Mouse (Mus musculus) forebrain, embryonic 14.5 days (tissue): ENCODE results near the gene Zc3hav1. TPM values are rescaled to one million over a fixed set of nuclear protein-coding genes. Genes with fewer than 3 reads are reported as not detected.
"Not testable (repeated sequence)": the region's sequence is repeated elsewhere in the genome, so short reads cannot be mapped to it uniquely, and the experiment has no call there.

Experiments used
- ATAC-seq: fragments of 200-750 bp; cut with Nextera tagmentation; 2 replicates; pipeline ENCODE4 v1.8.0; 2017; ENCODE audit warnings: mild to moderate bottlenecking, moderate library complexity
- DNase-seq: peaks from one replicate; pipeline ENCODE4 v3.0.0-alpha.2; 2015; ENCODE audit warnings: low spot score
- H3K27ac ChIP-seq: fragments of 300-500 bp; sonication (generic); 2 replicates; pipeline ENCODE4 v1.5.1; 2014; ENCODE audit warnings: low read depth, mild to moderate bottlenecking, control low read depth, low read length, moderate library complexity
- H3K27me3 ChIP-seq: fragments of 300-500 bp; sonication (generic); replicated peaks from 2 replicates; pipeline ENCODE4 v1.6.1; 2014; ENCODE audit warnings: low read length, control low read depth, mixed read lengths; ENCODE audit not compliant: control insufficient read depth, insufficient read depth
- H3K36me3 ChIP-seq: fragments of 300-500 bp; sonication (generic); 2 replicates; pipeline ENCODE4 v1.6.1; 2014; ENCODE audit warnings: low read length, control low read depth; ENCODE audit not compliant: control insufficient read depth, insufficient read depth
- H3K4me1 ChIP-seq: fragments of 300-500 bp; sonication (generic); 2 replicates; pipeline ENCODE4 v1.6.1; 2014; ENCODE audit warnings: antibody characterized with exemption, low read length, control low read depth; ENCODE audit not compliant: control insufficient read depth, insufficient read depth
- H3K4me2 ChIP-seq: fragments of 300-500 bp; sonication (generic); 2 replicates; pipeline ENCODE4 v1.6.1; 2014; ENCODE audit warnings: mild to moderate bottlenecking, control low read depth, low read length
- H3K4me3 ChIP-seq: fragments of 300-500 bp; sonication (generic); 2 replicates; pipeline ENCODE4 v1.5.1; 2014; ENCODE audit warnings: low read depth, low read length, control low read depth
- H3K9ac ChIP-seq: fragments of 300-500 bp; sonication (generic); 2 replicates; pipeline ENCODE4 v1.6.1; 2014; ENCODE audit warnings: mild to moderate bottlenecking, low read length, control low read depth, moderate library complexity
- H3K9me3 ChIP-seq: fragments of 300-500 bp; sonication (generic); replicated peaks from 2 replicates; pipeline ENCODE4 v1.6.1; 2016; ENCODE audit warnings: low read length, control low read depth, mixed read lengths; ENCODE audit not compliant: control insufficient read depth
- WGBS: fragments of 180-500 bp; shearing (Covaris S2); extraction: QIAGEN DNeasy Blood & Tissue Kit; methylation state at CpG from one replicate; pipeline ENCODE4 v1.1.7; 2014; 5-methylcytosine and 5-hydroxymethylcytosine counted together
- polyA plus RNA-seq: library from polyadenylated mRNA; unstranded; fragments of >200 nt; fragmentation: Nextera tagmentation; extraction: Ambion mirVana; gene quantifications from 2 replicates; pipeline ENCODE4 v1.2.1, GENCODE M21; 2014

The Zc3hav1 gene
- polyA plus RNA-seq, 1 experiment from 2014 or later, result 0.71 TPM

DNA sequence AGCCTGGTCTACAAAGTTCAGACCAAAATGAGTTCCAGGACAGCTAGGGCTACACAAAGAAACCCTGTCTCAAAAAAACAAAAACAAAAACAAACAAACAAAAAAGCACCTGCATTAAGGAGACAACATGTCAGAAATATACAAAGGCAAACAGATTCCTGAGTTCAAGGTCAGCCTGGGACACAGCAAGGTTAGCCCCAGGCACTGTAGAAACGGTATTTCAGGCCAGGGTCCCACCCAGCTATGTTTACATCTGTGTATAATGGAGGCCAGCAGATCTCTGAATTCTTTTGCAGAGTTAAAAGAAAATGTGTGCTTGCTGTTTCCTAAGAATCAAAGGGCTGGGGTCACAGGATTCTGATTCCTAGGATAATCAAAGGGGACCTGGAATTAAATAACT lies 7.5 kb upstream of the Zc3hav1 start:
- ATAC-seq, result no peak
- no peaks in the 10 kb centered on the region for H3K4me1 ChIP-seq
- H3K36me3 ChIP-seq, result no peaks in the 10 kb centered on the region
- no peak overlapping the region for H3K4me2 ChIP-seq
- DNase-seq, result no peak
- WGBS, result 57% methylated on average over 1 of the region's 1 CpGs
- peaks cover 5% of the 10 kb centered on the region for H3K27me3 ChIP-seq
- no peaks in the 10 kb centered on the region for H3K9me3 ChIP-seq
- H3K9ac ChIP-seq, result no peak overlapping the region
- no peak overlapping the region for H3K4me3 ChIP-seq
- H3K27ac ChIP-seq, result no peak overlapping the region

GRCm38 (mm10) chr6:38361065-38361464 lies 6.7 kb upstream of the Zc3hav1 start:
- H3K4me3 ChIP-seq, result no peak overlapping the region
- 94% methylated on average over 4 of the region's 4 CpGs for WGBS
- no peaks in the 10 kb centered on the region for H3K4me1 ChIP-seq
- H3K27me3 ChIP-seq, result peaks cover 11% of the 10 kb centered on the region
- no peak overlapping the region for H3K27ac ChIP-seq
- no peaks in the 10 kb centered on the region for H3K36me3 ChIP-seq
- no peaks in the 10 kb centered on the region for H3K9me3 ChIP-seq
- ATAC-seq (no peak), DNase-seq (no peak)
- H3K4me2 ChIP-seq, result no peak overlapping the region
- H3K9ac ChIP-seq, result no peak overlapping the region

GRCm38 (mm10) chr6:38359736-38360499 lies 5.5 kb upstream of the Zc3hav1 start:
- H3K9me3 ChIP-seq, result no peaks in the 10 kb centered on the region
- WGBS, result 92% methylated on average over 12 of the region's 12 CpGs

GRCm38 (mm10) chr6:38359044-38359735 lies 4.8 kb upstream of the Zc3hav1 start:
- H3K27me3 ChIP-seq, result peaks cover 29% of the 10 kb centered on the region
- not testable (repeated sequence) for H3K4me1 ChIP-seq, H3K4me2 ChIP-seq, H3K4me3 ChIP-seq, H3K36me3 ChIP-seq, H3K9me3 ChIP-seq, DNase-seq, H3K9ac ChIP-seq, ATAC-seq, H3K27ac ChIP-seq
- WGBS, result 91% methylated on average over 10 of the region's 11 CpGs

More at GRCm38 (mm10) chr6:38359736-38360499, 5.5 kb upstream of the Zc3hav1 start:
- Histone ChIP-seq H3K27ac (no peak overlapping the region), H3K9ac (no peak overlapping the region), H3K4me3 (no peak overlapping the region), H3K4me2 (no peak overlapping the region), H3K4me1 (no peaks in the 10 kb centered on the region), H3K36me3 (no peaks in the 10 kb centered on the region), H3K27me3 (peaks cover 23% of the 10 kb centered on the region)
- no peak for ATAC-seq
- no peak for DNase-seq

GRCm38 (mm10) chr6:38358253-38359027 lies 4.0 kb upstream of the Zc3hav1 start:
- Histone ChIP-seq H3K27me3 (peaks cover 37% of the 10 kb centered on the region), H3K9me3 (no peaks in the 10 kb centered on the region), H3K27ac (no peak overlapping the region), H3K9ac (no peak overlapping the region), H3K4me2 (no peak overlapping the region), H3K4me1 (peaks cover 4% of the 10 kb centered on the region; the same call in 1 of the 2 replicates), H3K4me3 (no peak overlapping the region), H3K36me3 (no peaks in the 10 kb centered on the region)
- WGBS, result 71% methylated on average over 8 of the region's 8 CpGs
- no peak for DNase-seq
- ATAC-seq, result no peak

DNA sequence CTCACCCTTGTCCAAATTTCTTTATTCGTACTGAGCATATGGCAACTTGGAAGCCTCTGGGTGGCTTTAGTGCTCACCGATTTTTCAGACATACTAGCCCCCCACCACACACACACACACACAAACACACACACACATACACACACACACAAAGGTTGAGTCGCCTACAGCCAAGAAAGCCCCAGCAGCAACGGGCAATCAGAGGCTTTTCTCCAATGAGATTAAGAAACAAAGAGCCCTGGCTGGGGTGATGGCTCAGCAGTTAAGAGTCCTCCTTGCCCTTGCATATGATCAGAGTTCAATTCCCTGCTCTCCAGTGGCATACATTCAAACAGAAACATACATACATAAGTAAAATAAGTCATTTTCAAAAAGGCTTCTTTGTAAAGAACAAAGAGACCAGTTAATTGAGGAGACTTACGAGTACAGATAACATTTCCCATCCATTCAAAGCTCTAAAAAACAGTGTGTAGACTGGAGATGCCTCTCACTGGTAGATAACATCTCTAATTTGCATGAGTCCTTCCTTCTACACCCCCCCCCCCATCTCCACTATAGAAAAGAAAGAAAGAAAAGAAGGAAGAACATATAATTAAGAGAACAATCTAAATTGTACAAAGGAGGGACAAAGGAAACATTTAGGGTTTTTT lies 3.3 kb upstream of the Zc3hav1 start:
- ATAC-seq, result no peak
- H3K27me3 ChIP-seq, result peaks cover 43% of the 10 kb centered on the region

DNA sequence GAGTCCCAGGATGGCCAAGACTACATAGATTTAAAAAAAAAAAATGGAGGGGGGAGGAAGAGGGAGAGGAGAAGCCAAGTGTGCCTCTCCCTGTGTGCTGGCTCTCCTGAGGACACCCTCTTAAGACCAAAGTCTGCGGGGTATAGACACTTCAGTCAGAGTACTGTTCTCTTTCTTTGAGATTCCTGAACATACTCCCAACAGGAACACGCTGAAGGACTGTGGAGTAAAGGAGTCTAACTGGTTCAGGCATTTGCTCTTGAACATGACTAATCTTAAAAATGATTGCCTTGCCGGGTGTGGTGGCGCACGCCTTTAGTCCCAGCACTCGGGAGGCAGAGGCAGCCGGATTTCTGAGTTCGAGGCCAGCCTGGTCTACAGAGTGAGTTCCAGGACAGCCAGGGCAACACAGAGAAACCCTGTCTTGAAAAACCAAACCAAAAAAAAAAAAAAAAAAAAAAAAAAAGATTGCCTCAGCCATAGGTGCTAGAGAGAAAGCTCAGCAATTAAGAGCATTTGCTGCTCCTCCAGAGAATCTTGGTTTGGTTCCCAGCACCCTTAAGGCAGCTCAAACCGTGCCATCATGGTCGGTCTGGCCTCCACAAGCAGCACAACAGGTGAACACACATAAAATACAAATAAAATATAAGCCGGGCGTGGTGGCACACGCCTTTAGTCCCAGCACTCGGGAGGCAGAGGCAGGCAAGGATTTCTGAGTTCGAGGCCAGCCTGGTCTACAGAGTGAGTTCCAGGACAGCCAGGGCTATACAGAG lies 2.4 kb upstream of the Zc3hav1 start:
- H3K27ac ChIP-seq, H3K4me2 ChIP-seq, H3K36me3 ChIP-seq, DNase-seq, H3K4me3 ChIP-seq, ATAC-seq, H3K4me1 ChIP-seq, H3K9me3 ChIP-seq, H3K9ac ChIP-seq: not testable (repeated sequence)
- peaks cover 49% of the 10 kb centered on the region for H3K27me3 ChIP-seq
- 73% methylated on average over 15 of the region's 15 CpGs for WGBS

More for the DNA sequence above, 3.3 kb upstream of the Zc3hav1 start:
- 18% methylated on average over 5 of the region's 5 CpGs for WGBS
- Histone ChIP-seq H3K4me1 (peaks cover 4% of the 10 kb centered on the region; the same call in 1 of the 2 replicates), H3K9ac (no peak overlapping the region), H3K4me3 (no peak overlapping the region), H3K27ac (no peak overlapping the region), H3K36me3 (no peaks in the 10 kb centered on the region), H3K4me2 (no peak overlapping the region), H3K9me3 (no peaks in the 10 kb centered on the region)
- no peak for DNase-seq

DNA sequence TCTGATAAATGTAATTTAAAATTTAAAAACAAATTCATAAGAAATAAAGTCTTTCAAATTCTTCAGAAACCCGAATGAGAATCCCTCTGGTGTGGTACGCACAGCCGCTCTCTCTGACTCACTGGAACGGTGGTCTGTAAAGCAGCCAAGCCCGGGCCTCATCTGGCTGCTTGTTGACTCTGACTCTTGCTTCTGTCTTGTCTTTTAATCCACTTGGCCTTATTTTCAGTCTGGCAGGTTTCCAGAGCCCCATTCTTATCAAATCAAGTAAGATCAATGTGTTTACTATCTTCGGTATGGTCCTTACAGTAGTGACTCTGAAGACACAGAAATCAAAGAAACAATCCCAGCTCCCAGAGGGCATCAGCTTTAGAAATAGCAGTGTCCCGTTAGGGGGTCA lies 1.5 kb upstream of the Zc3hav1 start:
- peak; percentile 20 for DNase-seq
- WGBS, result 8% methylated on average over 7 of the region's 7 CpGs

More for the DNA sequence above, 1.5 kb upstream of the Zc3hav1 start:
- no peak for ATAC-seq
- Histone ChIP-seq H3K4me1 (peaks cover 4% of the 10 kb centered on the region; the same call in 1 of the 2 replicates), H3K4me2 (no peak overlapping the region), H3K9me3 (no peaks in the 10 kb centered on the region), H3K4me3 (no peak overlapping the region), H3K27ac (no peak overlapping the region), H3K9ac (no peak overlapping the region), H3K27me3 (peaks cover 56% of the 10 kb centered on the region), H3K36me3 (no peaks in the 10 kb centered on the region)
